Mouse (Mus musculus): ENCODE measurements around the gene Aqp5.

The Aqp5 gene

DNA sequence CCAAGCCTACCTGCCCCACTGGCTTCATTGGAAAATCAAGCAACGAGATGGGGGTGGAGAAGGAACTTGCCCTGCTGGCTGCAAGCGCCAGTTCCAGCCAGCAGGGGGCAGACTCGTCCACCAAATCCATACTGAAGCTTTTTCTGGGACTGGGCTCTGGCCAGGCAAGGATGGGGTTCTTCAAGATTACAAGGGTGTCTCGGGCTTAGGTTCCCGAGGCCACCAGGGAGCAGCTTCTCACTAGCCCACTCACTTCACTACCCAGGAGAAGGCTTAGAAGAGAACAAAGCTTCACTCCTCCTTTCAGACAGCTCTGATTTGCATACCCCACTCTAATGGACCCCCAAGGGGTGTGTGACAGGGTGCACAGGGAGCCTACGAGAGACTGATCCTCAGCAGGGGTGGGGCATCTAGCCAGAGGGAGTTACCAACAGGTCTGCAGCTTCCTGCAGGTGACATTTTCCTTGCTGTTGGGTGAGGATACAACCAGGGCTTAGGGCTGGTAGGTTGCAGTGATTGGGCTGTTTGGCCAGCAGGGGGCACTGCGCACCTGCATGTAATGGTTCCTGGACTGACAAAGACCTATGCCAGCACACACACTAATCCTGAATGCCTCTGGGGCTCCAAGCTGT, 5.6 kb downstream of the Aqp5 start:
- DNase-seq (ENCODE audit: low read depth, low spot score): peak; percentile 97

DNA sequence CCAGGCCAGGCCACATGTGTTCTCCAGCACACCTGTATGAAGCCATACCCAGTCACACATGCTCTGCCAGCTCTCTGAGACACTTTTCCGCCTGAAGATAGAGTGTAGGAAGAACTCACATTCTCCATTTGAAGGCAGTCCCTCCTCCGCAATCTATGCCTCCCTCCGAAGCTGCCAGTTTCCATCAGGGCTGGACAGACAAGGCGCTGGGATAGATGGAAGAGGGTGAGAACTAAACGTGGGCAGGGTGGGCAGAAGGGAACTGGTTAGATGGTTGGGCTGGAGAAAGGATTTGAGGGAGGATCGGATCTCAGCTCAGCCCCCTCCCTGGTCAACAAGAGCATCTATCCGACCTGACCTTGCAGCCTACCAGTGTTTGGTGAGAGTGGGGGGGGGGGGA, 6.3 kb downstream of the Aqp5 start:
- DNase-seq (ENCODE audit: low read depth, low spot score): peak; percentile 33

DNA sequence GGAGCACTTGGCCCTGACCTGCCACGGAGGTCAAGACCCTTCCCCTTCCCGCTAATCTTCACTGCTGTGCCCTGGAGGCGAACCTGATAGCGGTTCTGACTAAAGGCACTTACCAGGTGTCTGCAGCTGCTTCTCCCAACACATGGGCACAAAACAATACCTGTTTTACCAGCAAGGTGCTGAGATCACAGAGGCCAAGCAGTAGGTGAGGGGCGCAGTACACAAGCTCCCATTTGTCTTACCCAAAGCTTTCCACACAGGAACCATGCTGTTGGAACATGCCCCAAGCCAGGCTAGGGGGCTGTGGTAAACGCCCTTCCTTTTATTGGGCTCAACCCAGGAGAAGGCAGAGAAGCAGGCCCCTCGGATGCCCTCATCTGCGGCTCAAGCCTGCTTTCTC, 7.0 kb downstream of the Aqp5 start:
- no peak for DNase-seq (ENCODE audit: low read depth, low spot score)

DNA sequence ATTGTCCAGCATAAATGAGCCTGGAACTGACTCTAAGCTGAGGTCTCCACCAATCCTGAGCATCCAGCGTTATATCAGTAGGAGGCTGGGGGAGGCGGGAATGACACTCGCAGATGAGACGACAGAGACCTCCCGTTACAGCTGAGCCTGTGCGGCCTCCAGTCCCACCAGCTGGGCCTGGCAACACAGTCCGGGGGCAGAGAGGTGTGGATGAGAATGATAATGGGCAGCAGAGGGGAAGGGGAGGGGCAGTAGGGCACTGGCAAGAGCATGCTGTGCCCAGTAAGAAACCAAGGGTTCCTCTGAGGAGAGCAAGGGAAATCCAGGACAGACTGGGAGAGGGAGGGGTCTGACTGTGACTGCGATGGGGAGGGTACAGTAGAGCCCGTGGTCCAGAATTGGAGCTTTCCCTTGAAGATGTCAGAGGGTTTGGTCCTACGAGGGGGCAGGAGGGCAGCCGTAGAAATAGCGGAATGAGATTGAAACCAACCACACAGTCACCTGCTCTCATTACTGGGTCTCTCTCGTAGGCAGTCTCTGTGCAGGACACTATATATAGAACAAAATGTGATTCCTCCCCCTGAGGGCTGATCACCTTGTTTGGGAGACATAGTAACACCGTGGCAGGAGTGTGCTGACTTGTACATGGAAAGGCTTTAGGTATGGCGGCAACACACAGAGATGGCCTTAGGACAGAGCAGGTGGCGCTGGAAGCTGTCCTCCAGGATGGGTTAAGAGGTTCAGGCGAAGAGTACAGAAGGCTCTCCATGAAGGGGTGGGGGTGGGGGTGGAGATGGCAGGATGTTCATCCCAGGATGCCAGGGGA, 8.9 kb downstream of the Aqp5 start:
- peak; percentile 90 for DNase-seq (ENCODE audit: low read depth, low spot score)

DNA sequence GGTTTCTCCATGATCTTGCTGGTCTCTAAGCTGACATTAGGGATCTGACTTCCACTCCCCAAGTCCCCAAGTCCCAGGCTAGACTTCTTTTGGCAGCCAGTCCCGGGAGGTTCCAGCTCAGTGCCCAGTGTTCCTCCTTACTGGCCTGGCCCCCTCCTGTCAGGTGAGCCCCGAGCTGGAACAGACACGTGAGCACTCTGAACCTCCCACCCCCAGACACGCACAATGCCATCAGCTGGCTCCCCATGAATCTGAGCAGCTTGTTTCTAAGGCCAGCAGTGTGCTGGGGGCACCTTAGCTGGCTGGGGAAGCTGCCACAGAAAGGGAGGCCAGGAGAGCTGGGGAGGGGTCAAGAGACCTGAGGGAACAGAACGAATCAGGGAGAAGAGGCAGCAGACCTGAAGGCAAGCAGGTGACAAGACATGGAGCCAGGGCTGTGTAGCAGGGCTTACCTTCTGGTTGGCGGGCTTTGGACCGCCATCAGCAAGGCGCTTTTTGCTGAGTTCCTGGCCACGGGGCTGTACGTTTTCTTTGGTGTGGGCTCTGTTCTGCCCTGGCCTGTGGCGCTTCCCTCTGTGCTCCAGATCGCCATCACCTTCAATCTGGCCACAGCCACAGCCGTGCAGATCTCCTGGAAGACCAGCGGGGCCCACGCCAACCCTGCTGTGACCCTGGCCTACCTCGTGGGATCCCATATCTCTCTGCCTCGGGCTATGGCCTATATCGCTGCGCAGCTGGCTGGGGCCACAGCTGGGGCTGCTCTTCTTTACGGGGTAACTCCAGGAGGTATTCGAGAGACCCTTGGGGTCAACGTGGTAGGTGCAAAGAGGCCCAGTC, 10.6 kb downstream of the Aqp5 start, which contains the start of gene Aqp6:
Aqp6 (plus strand) TSS at position 415 of the 837 bp plus-strand sequence.
- DNase-seq (ENCODE audit: low read depth, low spot score): peak; percentile 90

DNA sequence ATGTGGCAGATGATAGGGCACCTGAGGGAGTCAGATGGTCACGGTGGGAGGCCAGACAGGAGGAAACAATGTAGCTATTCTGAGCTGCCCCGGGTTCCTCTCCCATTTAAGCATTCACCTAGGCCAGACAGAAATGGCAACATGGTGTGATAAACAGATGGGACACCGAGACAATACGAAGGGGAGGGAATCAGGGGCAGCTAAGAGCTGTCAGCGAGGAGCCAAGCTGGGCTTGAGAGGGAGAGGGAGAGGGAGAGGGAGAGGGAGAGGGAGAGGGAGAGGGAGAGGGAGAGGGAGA, 11.2 kb downstream of the Aqp5 start:
- peak; percentile 99 for DNase-seq (ENCODE audit: low read depth, low spot score)

DNA sequence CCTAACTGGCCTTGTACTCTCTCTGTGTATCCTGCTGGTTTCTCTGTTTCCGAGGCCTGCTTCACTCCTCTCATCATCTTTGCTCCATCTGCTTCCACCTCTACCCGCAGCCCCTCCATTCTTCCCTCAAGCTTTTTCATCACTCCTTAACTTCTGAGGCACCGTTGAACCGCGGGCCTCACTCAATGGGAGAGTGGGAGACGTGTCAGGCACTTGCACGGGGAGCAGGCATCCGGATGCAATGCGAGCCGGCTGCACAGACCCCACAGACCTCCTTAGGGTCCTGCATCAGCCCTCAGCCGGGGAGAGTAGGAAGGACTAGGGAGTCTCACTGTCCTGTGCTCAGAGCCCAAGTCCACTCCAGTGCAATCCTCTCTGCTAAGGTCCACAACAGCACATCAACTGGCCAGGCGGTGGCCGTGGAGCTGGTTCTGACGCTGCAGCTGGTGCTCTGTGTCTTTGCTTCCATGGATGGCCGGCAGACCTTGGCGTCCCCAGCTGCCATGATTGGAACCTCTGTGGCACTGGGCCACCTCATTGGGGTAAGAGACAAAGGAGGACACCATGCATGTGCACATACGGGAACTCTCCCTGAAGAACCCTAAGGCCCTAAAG, 11.7 kb downstream of the Aqp5 start:
- DNase-seq (ENCODE audit: low read depth, low spot score): peak; percentile 23

DNA sequence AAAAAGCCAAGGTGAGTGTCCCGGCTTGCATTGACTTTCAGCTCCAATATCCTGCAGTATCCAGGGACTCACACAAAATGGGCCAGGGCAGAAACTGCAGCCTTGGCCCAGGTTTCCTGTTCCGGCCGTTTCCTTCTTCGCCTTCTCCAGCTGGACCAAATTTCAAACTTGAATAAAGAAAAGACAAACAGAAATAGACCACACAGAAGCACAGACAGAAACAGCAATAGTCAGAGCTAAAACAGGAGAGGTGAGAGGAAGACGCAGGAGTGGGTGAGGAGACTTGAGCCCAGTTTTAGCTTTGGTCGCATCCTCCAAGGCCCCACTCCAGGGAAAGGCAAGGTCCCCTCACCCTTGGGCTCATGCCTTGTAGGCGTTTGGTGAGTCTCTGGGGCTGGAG, 12.6 kb downstream of the Aqp5 start:
- peak; percentile 63 for DNase-seq (ENCODE audit: low read depth, low spot score)

DNA sequence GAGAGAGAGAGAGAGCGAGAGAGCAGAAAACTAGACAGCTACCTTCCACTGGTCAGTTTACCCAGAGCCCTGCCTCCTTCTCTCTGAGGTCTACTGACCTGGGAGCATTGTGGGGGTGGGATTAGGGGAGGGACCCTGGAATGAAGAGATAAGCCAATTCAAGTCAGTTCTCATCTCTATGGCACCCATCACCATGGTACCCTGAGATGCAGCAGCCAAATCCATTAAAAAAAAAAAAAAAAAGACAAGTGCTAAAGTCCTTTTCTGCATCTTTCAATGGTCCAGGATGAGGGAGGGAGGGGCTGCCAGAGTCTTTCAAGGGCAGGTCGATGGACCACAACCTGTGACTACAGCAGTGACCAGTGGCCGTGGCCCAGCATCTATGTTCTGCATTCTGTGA, 15.0 kb downstream of the Aqp5 start:
- peak; percentile 31 for DNase-seq (ENCODE audit: low read depth, low spot score)

DNA sequence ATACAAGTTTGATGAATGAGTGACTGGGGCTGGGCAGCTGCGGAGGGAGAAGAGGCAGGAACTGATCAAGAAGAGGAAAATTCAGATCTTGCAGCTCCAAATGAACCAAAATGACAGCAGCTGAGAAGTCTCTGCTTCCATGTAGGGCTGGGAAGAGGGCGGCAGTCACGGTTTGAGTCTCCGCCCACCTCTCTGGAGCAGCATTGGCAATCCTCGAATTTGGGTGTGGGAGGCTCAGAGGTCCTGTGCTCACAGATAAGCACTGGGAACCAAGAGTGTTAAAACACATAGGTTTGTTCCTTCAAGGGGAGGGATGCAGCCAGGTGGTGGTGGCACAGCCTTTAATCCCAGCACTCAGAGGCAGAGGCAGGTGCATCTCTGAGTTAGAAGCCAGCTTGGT, 15.9 kb downstream of the Aqp5 start:
- peak; percentile 83 for DNase-seq (ENCODE audit: low read depth, low spot score)

DNA sequence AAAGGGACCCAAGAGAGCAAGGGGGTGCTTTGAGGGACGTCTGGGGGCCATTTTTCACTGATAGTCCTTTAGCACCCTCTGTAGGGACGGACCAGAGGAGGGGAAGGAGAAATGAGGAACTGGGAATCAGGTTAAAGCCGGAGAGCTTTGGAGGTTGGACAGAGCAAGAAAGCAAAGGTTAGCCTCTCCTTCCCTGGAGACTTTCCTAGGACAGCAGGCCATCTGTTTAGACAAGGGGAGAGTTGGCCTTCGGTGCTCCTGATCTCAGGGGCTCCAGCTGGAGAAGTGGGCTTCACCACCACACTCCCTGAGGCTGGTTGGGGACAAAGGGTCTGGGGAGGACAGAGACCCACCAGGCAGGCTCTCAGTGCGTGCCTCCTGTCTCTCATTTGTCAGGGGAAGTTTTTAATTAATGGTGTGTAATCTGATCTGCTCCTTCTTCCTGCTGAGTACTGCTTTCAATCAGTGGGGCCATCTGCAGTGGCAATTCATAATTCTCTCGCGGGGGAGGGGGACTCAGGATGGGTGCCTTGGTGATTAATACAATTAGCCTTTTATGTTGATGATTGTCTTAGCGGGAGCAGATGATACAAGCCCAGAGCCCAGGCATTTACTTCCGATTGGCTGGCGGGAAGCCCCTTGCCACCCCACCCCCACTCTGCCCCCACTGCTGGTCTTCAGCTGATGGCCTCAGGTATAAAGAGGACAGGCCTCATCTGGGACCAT, 17.0 kb downstream of the Aqp5 start:
- peak; percentile 60 for DNase-seq (ENCODE audit: low read depth, low spot score)

DNA sequence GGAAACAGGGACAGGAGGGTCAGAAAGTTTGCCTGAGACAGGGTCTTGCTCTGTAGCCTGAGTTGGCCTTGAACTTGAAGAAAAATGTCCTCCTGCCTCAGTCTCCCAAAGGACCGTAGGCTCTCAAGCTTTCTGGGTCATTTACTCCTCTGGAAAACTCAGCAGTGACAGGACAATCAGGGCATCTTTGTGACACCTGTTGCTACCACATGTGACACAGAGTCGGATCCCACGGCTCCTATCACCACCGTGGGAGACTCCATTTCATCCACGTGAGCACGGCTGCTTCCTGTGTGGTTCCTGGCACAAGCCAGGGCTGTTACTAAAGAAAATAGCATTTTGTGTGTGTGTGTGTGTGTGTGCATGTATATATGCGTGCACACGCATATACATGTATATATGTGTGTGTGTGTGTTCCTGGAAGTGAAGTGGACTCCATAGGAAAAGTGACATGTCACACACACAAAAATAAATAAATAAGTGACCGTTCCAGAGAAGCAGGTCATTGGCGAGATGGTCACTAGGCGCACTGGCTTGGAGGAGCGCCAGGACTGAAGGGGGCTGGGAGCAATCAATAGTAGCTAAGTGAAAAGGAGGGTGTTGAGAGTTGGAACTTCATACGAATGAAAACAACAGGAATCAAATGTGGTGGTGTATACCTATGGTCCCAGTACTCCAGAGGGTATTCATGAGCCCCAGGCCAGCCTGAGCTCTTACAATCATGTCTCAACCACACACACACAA, 18.0 kb downstream of the Aqp5 start:
- no peak for DNase-seq (ENCODE audit: low read depth, low spot score)

DNA sequence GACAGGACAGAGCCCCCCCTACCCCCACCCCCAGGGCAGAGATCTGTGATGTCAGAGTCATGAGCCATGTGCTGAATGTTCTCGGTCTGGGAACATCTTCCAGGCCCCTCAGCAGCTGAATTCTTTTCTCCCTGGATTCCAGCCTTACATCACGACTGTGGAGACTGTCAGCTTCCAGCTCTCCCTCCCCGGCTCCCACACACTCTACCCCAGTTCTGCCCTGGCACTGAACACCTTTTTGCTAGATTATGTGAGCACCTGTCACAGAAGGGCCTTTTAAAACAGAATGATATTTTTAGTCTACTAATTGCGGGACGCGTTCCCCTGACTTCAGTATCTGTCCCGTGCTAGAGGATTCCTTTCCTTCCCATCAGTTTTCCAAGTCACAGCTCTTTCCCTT, 21.0 kb downstream of the Aqp5 start:
- peak; percentile 71 for DNase-seq (ENCODE audit: low read depth, low spot score)

DNA sequence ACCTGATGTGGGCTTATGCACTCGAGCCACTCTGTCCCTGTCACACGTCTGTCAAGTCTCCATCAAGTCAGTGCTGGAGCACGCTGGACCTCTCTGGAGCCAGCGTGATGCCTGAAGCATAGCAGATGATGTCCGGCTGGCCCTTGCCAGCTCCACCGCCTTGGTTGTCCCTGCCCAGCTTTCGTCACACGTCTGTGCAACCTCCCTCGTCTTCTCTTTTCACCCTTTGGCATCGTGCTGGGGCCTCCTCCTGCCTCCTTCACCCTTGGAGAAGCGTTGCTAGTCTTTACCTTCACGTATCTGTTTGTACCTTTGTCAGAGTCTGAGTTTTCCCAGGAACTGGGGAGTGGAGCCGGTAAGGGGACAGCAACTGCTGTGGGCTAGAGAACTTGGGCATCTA, 23.7 kb downstream of the Aqp5 start:
- no peak for DNase-seq (ENCODE audit: low read depth, low spot score)

DNA sequence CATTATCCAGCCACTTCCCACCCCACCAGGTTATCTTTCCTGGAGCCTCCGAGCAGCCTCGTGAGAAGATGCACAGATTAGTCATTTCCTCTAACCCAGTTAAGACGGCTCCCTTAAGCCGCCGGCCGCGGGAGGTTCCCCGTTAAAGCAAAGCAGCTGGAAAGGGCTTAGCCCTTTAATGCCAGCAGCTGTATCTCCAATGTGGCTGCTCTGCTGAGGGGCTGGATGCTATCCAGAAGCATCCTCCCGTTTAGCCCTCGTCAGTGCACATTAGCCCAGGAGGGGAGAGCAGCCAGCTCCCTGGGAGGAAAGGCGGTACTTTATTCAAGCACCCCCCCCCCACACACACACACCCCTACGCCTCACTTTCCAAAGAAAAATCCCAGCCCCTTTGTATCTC, 24.2 kb downstream of the Aqp5 start:
- peak; percentile 69 for DNase-seq (ENCODE audit: low read depth, low spot score)

DNA sequence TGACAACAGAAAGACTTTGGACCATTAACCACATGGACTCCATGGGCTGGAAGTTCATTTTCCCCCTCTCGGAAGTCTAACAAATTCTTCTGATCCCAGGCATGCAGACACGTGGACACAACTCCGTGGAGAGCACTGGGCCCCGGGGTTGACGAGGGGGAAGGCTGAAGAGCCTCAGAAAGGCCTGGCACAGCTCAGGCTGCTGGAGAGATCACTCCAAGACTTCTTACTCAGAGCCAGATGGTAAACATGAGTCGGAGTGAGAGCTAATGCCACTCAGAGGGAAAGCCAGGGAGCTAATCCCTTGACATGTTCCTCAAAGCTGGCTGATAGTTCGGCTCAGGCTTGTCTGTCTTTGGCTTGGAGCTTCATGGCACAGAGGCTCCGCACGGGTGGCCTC, 24.7 kb downstream of the Aqp5 start:
- peak; percentile 63 for DNase-seq (ENCODE audit: low read depth, low spot score)

DNA sequence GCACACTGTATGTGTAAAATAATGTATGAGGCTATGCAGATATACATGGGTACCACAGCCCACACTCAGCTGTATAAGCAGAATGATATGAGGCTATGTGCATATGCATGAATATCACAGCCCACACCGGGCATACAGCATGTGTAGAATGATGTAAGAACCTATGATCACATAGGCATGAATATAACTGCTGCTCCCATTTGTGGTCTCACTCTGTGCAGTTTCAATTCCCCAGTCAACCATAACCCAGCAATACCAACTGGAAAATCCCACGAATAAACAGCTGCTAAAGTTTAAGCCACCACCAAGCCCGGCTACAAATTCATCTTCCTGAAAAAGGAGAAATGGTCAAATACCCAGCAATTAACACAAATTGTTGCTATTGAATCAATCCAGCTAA, 28.0 kb downstream of the Aqp5 start:
- DNase-seq (ENCODE audit: low read depth, low spot score): no peak

DNA sequence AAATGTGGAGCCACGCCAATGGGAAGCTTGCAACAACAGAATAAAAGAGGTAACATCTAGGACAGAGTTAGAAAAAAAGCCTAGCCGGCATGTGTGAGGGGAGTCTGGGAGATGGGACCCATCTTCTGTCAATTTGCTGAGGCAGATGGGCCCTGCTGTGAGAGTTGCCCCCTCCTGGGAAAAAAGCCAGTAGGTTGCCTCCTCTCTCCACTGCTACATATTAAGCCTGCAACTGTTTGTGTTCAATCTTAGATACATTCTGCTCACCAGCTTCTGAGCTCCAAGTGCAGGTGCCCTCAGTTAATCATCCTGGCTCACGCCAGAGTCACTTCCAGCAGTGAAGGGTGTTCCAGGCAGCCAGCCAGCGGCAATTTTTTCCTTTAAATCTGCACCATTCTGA, 29.2 kb downstream of the Aqp5 start:
- peak; percentile 70 for DNase-seq (ENCODE audit: low read depth, low spot score)

DNA sequence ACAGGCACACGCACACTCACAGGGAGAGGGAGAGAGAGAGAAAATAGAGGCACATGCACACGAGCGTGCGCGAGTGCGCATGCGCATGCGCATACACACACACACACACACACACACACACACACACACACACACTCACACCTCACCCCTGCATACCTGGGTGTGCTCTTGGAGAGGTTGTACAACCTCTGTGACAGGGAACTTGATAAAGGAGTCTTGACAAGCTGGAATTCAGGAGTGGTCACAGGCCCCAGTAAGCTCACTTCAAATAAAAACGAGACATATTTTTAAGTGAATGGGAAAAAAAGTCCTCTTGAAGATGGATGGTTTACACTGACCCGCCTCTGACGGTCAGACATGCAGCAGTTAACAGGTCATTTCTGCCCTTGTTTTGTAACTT, 31.5 kb downstream of the Aqp5 start:
- DNase-seq (ENCODE audit: low read depth, low spot score): no peak

DNA sequence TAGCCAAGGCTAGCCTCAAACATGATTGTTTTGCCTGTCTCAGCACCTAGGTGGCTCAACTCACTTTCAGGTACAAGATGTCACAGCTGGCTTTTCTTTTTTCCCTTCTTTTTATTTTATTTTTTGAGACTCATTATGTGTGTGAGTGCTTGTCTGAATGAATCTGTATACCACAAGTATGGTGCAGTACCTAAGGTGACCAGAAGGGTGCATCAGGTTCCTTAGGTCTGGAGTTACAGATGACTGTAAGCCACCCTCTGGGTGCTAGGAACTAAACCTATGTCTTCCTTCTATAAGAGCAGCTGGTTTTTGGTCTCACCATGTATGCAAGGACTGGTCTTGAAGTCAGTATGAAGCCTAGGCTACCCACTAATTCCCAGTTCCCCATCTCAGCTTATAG, 41.0 kb downstream of the Aqp5 start:
- no peak for DNase-seq (ENCODE audit: low read depth, low spot score)

DNA sequence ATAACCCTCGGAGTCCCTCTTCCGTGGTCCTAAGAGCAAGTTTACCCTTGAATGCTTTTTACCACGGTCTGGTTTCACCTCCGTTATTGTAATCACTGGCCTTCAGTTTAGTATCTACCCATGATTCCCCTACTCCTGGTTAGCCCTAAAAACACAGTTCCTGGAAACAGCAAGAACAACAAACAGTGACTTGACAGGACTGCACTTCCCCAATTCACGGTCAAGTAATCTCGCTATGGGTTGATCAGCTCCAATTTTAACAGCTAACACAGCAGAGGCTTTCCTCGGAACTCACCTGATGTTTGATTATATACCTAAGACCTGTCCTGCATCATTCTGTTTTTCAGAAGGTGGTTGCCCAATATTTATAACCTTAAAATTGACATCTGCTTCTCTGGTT, 44.1 kb downstream of the Aqp5 start:
- no peak for DNase-seq (ENCODE audit: low read depth, low spot score)

Data from brain, adult 2 months (tissue).